24 mouse cellular contexts compared by ENCODE assay signal in genomic region chr7:46931370-46931769, GRCm38 (mm10). TPM values are rescaled to one million over a fixed set of nuclear protein-coding genes. Genes with fewer than 3 reads are reported as not detected.
"Had no signal": no experiment of that assay in that cellular context is flagged by ENCODE, and none has a peak within 500 bp of the region (broad histone marks: within the 10 kb centered on the region; RNA-seq: fewer than 3 reads in every experiment).

No protein-coding gene starts in this region.

- H3K4me1 ChIP-seq: neural tube, embryonic 13.5 days; neural tube, embryonic 15.5 days; stomach, embryonic 15.5 days had no signal

- H3K9me3 ChIP-seq: neural tube, embryonic 13.5 days; neural tube, embryonic 15.5 days; stomach, embryonic 15.5 days had no signal

- H3K4me2 ChIP-seq: neural tube, embryonic 13.5 days; neural tube, embryonic 15.5 days; stomach, embryonic 15.5 days had no signal

- H3K27ac ChIP-seq: neural tube, embryonic 13.5 days; neural tube, embryonic 15.5 days; stomach, embryonic 15.5 days; stomach, postnatal 0 days had no signal

- DNase-seq: retina, postnatal 1 day; right cerebral cortex, adult 18-20 months; right cerebral cortex, postnatal 14 days; right cerebral cortex, postnatal 25 days; right cerebral cortex, postnatal 4 days; spleen, adult 18-20 months; thymus, adult 18-20 months; thymus, adult 2 months; thymus, postnatal 14 days; thymus, postnatal 25 days; thymus, postnatal 36 days; thymus, postnatal 4 days had no signal

- H3K9ac ChIP-seq: neural tube, embryonic 13.5 days; neural tube, embryonic 15.5 days; stomach, embryonic 15.5 days had no signal

- H3K4me3 ChIP-seq: neural tube, embryonic 13.5 days; neural tube, embryonic 15.5 days; stomach, embryonic 15.5 days had no signal

- H3K27me3 ChIP-seq: neural tube, embryonic 13.5 days; neural tube, embryonic 15.5 days; stomach, embryonic 15.5 days had no signal

RNA-seq across cellular contexts. Expression of gene Gm9999, which starts 52.0 kb away (rescaled TPM):
- total RNA-seq: neutrophil, adult 5-6 weeks had no signal
- polyA plus RNA-seq: neural tube, embryonic 13.5 days; neural tube, embryonic 14.5 days; neural tube, embryonic 15.5 days; small intestine, adult 2 months; spleen, adult 2 months; stomach, embryonic 14.5 days; stomach, embryonic 15.5 days; stomach, embryonic 16.5 days; stomach, postnatal 0 days; thymus, postnatal 0 days; urinary bladder, adult 2 months had no signal
